Mouse (Mus musculus) bone marrow macrophage, adult 2 months (primary cell): ENCODE data around the gene 4930568D16Rik. TPM values are rescaled to one million over a fixed set of nuclear protein-coding genes. Genes with fewer than 3 reads are reported as not detected.

Source experiments
- H3K27ac ChIP-seq: 2 replicates; pipeline ENCODE4 v1.5.1; 2012; ENCODE audit warnings: low read depth, low read length; ENCODE audit not compliant: insufficient read depth
- H3K4me1 ChIP-seq: 2 replicates; pipeline ENCODE4 v1.6.1; 2012; ENCODE audit warnings: low read length; ENCODE audit not compliant: control insufficient read depth, insufficient read depth
- H3K4me3 ChIP-seq: 2 replicates; pipeline ENCODE4 v1.5.1; 2012; ENCODE audit warnings: mild to moderate bottlenecking, low read length, moderate library complexity; ENCODE audit not compliant: insufficient read depth
- CTCF ChIP-seq: IDR thresholded peaks from 2 replicates; pipeline ENCODE4 v1.5.1; 2012; ENCODE audit warnings: low read depth, mild to moderate bottlenecking, low read length, moderate library complexity
- POLR2A ChIP-seq: IDR thresholded peaks from 2 replicates; pipeline ENCODE4 v1.6.1; 2012; ENCODE audit warnings: mild to moderate bottlenecking, low read depth, low read length, borderline replicate concordance
- polyA plus RNA-seq: library from polyadenylated mRNA; stranded (reverse); fragments of >200 nt; gene quantifications from 2 replicates; pipeline ENCODE4 v1.2.4, GENCODE M21; 2012; ENCODE audit not compliant: missing spikeins, insufficient read depth, insufficient read length

The 4930568D16Rik gene
- polyA plus RNA-seq, 1 experiment = not detected

GRCm38 (mm10) chr2:35314300-35314699 lies 53.2 kb downstream of the 4930568D16Rik start:
- TF ChIP-seq CTCF (no peak), POLR2A (no peak)
- H3K4me1 ChIP-seq = no peaks in the 10 kb centered on the region
- no peak overlapping the region for H3K4me3 ChIP-seq
- H3K27ac ChIP-seq = no peak overlapping the region

DNA sequence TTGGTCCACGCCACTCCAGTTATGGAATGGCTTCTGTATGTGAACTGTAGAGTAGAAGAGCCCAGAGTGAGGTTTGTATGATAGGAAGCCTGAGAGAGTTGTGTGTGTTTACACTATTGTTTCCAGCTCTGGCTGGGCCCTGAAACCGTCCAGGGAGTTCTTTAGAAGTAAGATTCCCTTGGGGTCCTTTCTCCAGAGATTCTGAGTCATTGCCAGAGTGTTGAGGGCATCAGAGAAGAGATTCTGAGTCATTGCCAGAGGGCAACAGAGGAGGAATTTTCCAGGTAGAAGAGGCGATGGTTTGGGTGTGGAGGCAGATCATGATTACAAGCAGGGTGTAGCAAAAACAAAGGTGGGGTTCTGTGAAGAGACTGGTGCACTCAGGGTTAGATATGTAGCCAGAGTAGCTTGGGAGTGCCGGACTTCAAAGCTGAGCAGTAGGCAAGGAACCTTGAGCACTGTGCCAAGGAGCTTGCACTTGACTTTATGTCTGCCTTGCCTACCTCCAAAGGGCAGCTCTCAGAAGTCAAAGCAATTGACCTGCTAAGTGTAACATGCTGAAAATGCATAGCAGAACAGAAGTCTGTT lies 57.5 kb downstream of the 4930568D16Rik start:
- no peak overlapping the region for H3K27ac ChIP-seq
- H3K4me1 ChIP-seq = peaks cover 5% of the 10 kb centered on the region
- H3K4me3 ChIP-seq = no peak overlapping the region
- TF ChIP-seq CTCF (no peak), POLR2A (no peak)

DNA sequence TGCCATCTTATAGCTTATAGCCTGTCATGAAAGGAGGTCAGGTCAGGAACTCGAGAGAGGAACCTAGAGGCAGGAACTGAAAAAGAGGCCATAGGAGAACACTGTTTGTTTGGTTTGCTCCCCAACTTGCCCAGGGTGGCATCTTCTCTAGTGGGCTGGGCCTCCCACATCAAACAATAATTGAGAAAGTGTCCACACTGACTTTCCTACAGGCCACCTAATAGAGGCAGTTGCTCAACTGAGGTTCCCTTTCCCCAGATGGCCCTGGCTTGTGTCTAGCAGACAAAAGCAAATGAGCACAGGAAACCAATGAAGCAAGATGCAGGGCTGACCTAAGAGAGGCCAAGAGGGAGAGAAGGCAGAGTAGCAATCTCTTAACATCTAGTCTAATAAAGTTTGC lies 59.4 kb downstream of the 4930568D16Rik start:
- TF ChIP-seq CTCF = no peak
- no peak for TF ChIP-seq POLR2A
- Histone ChIP-seq H3K4me1 (peaks cover 5% of the 10 kb centered on the region), H3K27ac (no peak overlapping the region), H3K4me3 (no peak overlapping the region)

Other genes starting within 250 kb of the 4930568D16Rik start
- 259 and 260 TPM in 2 replicates for gene Rab14, start 166.6 kb downstream of the 4930568D16Rik start, polyA plus RNA-seq
- gene Gsn, start 111.3 kb downstream of the 4930568D16Rik start, polyA plus RNA-seq = 330 and 333 TPM in 2 replicates
- 350 and 351 TPM in 2 replicates for gene Stom, start 30.8 kb downstream of the 4930568D16Rik start, polyA plus RNA-seq
- gene 4930402F06Rik, start 29.4 kb upstream of the 4930568D16Rik start, polyA plus RNA-seq = not detected in 2 replicates
- 67.5 and 83.4 TPM in 2 replicates for gene Ggta1, start 95.5 kb upstream of the 4930568D16Rik start, polyA plus RNA-seq
- 0.25 and 0.40 TPM in 2 replicates for gene Dab2ip, start 190.5 kb upstream of the 4930568D16Rik start, polyA plus RNA-seq